Mouse (Mus musculus): ENCODE results near the gene Gm10642.

GRCm38 (mm10) chr9:70669197-70669596, 13.1 kb downstream of the Gm10642 start:
- TF ChIP-seq CTCF (IDR thresholded peaks at IDR 0.05; ENCODE audit: low read depth, low read length) (no peak), POLR2A (IDR thresholded peaks at IDR 0.05; ENCODE audit: insufficient read depth, low read length) (no peak), EP300 (IDR thresholded peaks at IDR 0.05; ENCODE audit: insufficient read depth, low read depth, low read length) (no peak)

Measured in ES-Bruce4 (cell line).